Mouse (Mus musculus): ENCODE data around the gene Map3k5.

Gene Map3k5

DNA sequence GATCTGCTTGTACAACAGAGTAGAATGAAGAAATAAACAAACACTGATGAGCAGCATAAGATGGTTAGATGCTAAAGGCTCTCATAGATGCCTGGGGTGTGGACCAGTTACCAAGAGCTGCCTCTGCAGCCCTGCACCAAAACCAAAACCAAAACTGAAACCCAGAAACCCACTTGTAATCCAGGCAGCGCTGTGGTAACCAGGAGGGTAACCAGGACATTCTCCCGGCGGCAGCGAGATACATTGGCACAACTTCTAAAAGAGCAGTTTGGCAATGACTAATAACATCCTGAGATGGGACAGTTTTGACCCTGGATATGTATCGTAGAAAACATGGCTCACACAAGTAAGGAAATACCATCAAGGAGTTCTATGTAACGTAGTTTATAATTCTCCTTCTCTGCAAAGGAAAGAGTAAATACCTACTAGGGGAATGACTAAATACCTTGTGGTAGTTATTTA lies 71.2 kb downstream of the Map3k5 start:
- no peak for DNase-seq (ENCODE audit: low read depth, low spot score)

DNA sequence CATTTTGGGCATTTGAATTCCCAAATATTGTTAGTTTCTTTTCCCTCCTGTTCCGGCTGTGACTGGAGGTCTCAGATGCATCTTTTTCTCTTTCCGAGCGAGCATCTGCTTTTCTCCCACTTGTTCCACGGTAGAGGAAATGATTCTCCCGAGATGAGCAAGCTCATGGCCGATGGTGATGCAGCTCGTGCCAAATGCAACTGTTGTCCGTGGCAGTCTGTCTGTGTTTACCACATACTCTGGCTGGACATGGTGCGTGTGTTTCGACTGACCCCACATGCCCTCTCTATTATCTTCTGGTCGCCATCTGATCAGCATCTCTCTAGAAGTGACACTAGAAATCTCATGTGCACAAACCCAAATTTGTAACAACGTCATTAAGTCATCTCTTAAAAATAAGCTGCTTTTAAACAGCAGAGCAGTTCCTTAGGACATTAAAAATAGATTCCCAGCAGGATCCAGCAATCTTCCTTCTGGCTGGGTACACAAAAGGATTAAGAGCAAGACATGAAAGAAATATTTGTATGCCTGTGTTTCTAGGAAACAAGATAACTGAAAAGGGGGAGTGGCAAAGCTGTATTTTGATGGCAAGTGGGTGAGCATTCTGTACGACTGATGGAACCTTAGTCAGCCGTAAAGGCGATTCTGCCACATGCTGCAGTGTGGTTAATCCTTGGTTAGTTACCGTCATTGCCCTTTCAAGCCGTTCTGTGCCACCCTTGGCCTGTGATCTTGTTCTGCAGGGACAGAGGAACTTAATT lies 72.2 kb downstream of the Map3k5 start:
- DNase-seq (ENCODE audit: low read depth, low spot score) = no peak

DNA sequence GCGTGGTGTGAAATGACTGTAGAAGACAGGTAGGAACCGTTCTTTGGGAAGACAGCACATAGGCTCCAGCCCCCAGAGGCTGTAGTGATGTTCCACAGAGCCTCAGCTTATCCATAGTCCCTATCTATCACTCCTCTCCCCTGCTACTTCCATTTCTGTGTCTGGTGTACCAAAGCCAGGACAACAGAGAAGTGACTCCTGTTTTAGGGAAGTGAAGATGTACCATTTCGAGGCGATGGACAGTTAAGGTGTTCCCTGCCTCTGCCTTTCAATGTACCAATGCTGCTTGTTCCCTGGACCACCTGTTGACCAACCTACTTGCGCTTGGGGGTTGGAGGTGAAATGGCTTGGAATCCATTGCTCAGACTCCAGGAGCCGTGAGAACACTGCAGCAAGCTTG lies 75.0 kb downstream of the Map3k5 start:
- no peak for DNase-seq (ENCODE audit: low read depth, low spot score)

DNA sequence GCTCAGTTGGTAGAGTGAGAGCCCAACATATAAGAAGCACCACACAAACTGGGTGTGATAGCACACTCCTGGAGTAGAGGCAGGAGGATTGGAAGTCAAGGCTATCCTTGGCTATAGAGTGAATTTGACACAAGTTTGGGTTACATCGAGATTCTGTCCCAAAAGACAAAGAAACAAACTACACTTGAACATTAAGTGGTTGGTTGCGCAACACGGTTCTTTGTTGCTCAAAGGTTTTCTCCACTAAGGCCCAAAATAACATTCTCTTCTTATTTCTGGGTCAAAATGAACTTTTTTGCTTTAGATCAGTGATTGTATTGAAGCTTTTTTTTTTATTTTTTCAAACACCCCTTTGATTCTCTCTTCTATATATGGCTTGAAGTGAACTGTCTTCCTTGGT lies 75.7 kb downstream of the Map3k5 start:
- no peak for DNase-seq (ENCODE audit: low read depth, low spot score)

DNA sequence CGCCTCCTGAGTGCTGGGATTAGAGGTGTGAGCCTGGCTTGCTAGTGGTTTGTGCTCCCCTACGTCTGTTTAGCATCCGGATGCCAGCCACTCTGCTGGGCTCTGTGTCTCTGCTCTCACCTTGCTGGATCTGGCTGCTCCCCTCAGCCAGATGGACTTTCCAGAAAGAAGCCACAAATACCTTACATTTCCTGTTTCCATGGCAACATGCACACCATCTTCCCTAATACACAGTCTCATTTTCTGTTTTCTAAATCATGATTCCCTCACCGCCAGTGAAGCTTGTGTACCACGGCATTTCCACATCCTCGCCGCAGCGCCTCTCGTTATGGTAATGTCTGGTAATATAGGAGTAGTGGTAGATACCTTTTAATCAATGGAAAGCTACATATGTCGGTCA lies 84.1 kb downstream of the Map3k5 start:
- no peak for DNase-seq (ENCODE audit: low read depth, low spot score)

DNA sequence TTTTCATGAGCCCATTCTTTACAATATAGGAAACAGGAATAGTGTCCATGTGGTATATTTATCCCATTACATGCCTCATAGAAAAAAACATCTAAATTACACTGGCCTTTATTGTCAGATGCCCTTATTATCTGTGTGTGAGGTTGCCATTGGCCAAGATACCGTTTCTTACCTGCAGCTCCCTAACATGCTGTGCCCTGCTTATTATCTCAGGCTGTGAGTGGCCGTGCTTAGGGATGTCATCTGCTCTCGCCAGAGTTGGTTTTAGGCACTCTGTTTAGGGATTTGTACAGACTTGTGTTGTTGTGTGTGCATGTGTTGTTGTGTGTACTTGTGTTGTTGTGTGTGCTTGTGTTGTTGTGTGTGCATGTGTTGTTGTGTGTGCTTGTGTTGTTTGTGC lies 84.5 kb downstream of the Map3k5 start:
- no peak for DNase-seq (ENCODE audit: low read depth, low spot score)

DNA sequence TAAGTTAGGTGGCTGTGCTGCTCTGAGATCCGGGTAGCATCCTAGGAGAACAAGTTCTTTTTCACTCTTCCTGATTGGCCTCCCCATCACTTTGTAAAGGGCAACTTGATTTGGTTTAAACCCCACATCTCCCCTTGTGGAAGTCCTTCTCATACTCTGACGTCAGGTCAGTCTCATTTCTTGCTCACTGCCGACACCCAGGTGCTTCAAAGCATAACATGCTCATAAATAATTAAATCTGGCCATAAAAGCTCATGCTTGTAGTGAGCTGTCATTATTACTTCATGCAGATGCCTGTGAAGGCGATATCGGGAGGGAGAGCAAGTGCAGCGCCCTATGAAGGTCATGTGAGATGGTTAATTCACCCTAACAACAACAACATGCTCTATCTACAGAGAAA lies 87.0 kb downstream of the Map3k5 start:
- no peak for DNase-seq (ENCODE audit: low read depth, low spot score)

DNA sequence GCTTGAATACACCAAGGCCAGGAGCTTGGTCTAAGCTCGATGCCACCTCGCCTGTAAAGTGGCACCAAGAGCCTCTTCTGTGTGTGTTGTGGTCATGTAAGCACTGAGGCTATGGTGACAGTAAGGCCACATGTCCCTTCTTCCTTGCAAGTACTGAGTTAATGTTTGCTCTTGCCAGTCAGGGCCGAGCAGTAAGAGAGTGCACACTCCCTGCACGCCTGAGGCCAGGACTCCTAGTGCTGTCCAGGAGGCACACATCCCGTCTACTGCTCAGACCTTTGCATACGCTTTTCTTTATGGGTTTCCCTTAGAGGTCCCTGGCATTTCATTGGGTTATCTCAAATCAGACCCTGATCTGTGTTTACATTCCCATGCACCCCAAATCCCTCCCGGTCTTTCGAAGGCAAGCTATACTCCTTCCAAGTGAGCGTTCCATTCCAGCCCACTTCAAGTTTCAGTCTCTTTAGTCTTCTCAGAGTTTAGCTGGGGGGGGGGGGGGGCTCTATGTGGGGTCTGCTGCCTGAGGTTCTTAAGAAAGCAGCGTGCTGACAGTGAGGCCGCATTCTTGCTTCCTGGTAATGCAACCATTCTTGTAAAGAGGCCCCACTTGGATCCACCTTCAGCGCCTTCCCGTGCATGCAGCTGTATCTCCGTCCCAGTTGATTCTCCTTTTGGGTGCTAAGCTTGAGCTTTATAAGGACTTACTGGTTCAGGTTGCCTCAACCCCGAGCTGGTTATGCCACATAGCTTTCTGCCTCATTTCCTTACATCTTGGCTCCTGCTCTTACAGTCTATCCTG lies 87.6 kb downstream of the Map3k5 start:
- DNase-seq (ENCODE audit: low read depth, low spot score) = no peak

DNA sequence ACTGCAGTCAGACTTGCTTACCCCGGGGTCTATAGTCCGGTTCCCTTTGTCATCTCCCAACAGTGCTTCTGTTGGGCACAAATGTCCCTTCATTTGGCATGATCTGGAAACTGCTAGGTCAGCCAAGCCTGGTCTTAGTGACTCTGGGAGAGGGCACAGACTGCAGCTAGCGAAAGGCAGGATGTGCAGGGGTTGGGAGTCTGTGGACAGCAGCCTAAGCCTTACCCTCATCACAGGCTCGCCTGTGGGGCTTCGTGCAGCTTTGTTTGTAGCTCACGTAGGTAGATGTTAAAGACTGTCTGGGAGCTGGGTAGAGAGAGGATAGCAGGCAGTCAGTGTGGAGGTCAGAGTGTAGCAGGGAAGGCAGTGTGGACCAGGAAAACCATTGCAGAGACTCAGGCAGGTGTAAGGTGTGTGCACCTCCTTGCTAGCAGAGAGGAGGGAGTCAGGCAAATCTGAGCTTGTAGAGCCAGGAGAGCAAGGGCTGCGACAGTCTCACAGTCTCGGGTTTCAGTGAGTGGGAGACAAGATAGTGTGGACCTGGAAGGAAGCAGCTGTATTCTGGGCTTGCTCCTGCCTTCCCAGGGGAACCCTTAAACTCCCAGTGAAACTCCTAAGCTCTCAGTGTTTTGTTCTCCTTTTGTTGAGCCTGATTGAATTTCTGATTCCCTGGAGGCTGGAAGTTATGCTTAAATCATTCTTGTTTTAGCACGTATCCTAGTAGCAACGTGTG lies 88.5 kb downstream of the Map3k5 start:
- no peak for DNase-seq (ENCODE audit: low read depth, low spot score)

DNA sequence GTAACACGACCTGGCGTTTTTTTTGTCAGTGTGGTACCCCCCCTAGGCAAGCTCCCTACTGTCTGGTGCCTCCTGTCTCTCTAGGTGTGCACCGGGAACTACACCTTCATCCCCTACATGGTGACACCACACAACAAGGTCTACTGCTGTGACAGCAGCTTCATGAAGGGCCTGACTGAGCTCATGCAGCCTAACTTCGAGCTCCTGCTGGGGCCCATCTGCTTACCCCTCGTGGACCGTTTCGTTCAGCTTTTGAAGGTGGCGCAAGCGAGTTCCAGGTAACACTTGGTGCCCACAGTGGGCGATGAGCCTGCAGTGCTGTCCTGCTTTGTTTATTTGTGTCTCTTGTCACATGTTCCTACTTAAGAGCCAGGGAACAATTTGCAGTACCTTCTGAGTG lies 89.3 kb downstream of the Map3k5 start:
- DNase-seq (ENCODE audit: low read depth, low spot score) = no peak

DNA sequence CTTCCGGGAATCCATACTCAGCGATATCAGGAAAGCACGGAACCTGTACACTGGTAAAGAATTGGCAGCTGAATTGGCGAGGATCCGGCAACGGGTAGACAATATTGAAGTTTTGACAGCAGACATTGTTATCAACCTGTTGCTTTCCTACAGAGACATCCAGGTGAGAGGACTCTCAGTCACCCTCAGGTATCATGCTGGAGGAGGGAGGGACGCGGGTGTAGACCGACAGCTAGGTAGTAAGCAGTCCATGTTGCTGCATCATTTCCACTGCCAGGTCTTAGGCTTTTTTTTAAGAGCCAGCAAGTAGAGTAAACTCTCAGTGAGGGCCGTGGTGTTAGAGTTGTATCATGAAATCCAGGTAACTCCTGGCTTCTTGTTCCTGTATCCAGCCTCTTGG lies 90.6 kb downstream of the Map3k5 start:
- no peak for DNase-seq (ENCODE audit: low read depth, low spot score)

DNA sequence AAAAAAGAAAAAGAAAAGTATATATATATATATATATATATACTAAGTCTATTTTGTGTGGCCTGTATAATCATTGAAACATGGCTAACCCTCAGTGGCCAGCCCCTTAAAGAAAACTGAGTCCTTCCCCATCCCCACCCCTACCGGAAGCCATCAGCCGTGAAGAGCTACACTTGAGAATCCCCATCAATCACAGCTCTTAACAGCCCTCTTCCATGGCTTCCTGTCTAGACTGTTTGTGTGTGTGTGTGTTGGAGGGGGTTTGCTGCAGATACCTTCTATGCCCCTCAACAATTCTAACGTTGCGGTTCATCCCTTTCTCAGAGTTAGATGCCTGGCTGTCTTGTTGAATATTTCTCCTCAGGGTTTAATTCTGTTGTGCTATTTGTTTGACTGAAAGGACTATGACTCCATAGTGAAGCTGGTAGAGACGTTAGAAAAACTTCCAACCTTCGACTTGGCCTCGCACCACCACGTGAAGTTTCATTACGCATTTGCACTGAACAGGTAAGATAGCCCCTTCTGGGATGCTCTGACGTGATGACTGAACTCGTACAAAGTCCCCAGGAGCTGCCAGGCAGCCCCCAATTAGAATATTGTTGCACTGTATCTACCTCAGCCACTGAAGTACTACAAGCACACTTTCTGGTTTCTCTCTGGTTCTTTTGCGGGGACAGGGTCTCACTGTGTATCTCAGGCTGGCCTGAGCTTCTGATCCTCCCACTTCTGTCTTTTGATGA lies 91.7 kb downstream of the Map3k5 start:
- DNase-seq (ENCODE audit: low read depth, low spot score) = no peak

DNA sequence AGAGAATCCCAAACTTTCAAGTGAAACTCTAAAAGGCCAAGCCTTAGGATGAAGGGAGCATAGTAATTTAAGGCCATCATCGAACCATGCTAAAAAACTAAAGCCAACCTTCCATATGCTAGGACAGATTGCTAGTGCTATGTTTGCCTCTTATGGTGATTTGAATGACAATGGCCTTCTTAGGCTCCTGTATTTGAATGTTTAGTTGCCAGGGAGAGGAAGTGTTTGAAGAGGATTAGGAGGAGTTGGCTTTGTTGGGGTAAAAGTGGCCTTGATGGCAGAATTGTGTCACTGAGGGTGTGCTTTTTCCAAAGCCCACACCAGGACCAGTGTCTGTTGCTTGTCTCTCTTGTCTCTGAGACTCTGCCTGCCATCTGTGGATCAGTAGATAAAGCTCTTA lies 96.4 kb downstream of the Map3k5 start:
- DNase-seq (ENCODE audit: low read depth, low spot score) = no peak

DNA sequence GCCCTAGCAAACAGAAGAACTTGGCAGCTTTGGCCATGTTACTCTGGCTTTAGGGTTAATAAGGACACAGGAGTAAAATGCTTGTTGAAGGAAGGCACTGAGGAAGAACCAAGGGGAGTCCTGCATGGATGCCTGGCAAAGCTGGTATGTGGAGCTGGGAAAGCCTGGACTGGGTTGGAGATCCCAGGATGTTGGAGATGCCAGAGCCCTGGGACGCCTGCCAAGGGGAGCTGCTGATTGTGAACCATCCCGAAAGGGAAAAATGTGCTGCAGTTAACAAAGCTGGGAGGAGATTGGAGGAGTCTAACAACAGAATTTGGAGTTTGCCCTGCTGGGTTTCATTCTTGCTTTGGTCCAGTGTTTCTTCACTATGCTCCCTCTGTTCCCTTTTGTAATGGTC lies 97.7 kb downstream of the Map3k5 start:
- DNase-seq (ENCODE audit: low read depth, low spot score) = peak; percentile 5

DNA sequence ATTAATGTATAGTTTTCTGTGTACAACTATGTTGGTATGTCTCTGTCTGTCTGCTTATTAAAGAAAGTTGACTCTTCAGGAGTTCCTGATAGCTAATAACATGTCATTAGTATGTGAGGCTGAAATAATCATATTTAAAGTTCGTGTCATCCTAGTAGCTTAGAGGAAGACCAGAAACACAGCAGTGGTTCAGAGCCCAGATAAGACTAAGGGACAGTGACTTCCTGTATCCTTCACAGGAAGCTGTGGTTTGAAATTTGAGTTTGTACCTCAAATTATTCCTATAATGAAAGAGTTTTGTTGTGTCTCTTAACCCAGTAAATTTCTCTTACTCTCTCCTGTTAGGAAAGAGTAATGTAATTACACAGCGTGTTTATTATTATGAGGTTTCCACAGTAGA lies 102.1 kb downstream of the Map3k5 start:
- no peak for DNase-seq (ENCODE audit: low read depth, low spot score)

DNA sequence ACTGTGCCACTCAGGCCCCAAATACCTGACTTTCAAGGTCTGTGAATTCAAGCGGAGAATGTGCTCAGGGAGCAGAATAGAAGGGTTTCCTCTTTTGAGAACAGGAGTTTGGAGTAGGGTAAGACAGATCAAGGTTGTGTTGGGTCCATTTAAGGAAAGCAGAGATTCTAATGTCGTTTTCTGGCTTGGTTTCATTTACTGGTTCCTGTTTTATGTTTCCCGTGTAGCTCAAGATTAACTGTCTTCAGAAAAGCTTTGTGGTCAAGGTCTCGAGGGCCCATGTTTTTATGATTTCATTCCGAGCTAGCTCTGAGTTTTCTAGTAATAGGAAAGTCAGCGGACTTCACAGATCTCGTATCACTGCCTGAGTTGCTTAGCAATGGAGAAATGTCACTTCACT lies 102.6 kb downstream of the Map3k5 start:
- DNase-seq (ENCODE audit: low read depth, low spot score) = no peak

DNA sequence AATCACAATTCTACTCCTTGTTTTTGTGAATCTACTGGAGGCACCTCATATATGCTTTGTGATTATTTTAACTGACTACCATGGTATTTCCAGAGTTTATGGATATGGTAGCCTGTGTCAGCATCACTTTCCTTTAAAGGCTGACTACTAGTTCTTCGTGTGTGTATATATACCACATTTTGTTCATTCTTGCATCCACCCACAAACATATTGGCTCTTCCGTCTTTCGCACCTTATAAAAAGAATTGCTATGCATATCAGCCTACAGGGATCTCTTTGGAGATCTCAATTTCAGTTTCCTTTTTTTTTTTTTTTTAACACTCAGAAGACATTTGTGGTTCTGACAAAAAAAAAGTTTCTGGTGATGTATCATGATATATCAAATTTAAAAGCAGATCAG lies 105.3 kb downstream of the Map3k5 start:
- DNase-seq (ENCODE audit: low read depth, low spot score) = no peak

DNA sequence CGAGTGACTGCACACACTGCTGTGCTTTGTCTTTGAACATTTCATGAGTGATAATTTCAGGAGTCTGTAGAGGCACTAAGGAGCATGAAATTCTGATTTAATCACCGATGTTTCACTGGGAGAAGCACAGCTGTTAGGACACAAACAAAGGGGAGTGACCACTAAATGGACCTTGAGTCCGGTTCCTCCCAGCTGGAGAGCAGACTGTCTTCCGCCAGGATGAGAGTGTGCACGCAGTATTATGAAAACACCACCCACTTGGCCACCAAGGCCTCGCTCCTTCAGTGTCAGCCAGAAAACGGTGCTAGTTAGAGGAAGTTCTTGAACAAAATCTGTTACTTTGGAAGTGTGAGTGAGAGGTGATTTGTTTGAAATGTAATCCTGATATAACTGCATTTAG lies 105.8 kb downstream of the Map3k5 start:
- DNase-seq (ENCODE audit: low read depth, low spot score) = no peak

DNA sequence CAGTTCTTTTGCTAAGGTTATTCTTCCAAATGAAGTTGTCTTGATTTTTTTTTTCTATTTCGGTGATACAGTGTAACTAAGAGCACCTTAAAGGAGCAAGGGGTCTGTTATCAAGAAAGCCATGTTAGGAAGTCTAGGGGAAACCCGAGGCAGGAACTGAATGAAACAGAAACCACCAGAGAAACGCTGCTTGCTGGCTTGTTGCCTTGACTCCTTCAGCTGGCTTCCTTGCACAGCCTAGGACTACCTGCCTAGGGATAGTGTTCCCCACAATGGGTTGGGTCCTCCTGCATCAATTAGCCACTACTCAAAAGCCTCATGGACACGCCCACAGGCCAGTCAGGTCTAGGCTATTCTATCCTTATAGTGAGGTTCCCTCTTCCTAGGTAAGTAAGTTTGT lies 106.4 kb downstream of the Map3k5 start:
- DNase-seq (ENCODE audit: low read depth, low spot score) = no peak

DNA sequence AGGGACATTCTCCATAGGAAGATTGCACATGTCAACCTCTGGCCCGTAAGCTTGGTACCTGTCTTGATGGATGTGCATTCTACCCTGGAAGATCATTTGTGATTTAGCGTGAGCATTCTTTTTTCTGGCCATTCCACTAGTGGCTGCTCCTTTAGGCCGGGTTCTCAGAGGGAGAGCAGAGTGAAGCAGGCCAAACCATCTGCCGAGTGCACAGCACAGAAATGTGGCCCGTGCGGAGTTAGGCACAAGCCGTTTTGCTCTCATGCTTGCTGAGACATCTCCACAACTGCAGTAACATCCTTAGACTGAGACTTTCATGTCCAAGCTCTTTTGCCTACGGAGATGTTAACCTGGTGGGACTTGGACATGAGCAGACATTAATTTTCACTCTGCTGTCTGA lies 107.8 kb downstream of the Map3k5 start:
- no peak for DNase-seq (ENCODE audit: low read depth, low spot score)

DNA sequence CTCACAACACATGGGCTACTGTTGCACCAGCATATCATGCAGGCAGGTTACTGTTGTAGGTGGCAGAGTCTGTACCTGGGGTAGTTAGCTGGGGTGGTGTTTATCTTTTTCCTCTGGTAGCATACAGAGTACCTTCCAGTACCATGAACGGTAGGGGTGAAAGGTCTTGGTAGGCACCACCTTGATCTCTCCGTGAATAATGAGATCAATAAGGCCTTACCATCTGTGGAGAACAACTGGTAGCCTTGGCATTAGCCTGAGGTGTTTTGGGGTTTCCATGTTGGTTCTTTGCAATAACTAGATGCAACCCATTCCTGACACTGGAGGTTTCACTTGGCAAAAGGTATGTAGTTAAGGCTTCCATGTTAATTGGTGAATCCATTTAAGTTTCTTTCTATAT lies 109.8 kb downstream of the Map3k5 start:
- DNase-seq (ENCODE audit: low read depth, low spot score) = no peak

Measured in retina, postnatal 7 days (tissue).